Mouse (Mus musculus): ENCODE data around the gene Llph.
"Not testable (repeated sequence)": the region's sequence is repeated elsewhere in the genome, so short reads cannot be mapped to it uniquely, and the experiment has no call there.

Llph gene

GRCm38 (mm10) chr10:120226871-120227661 lies at the start of gene Llph:
Gene Llph, plus strand, starts transcription at chr10:120227070.
- DNase-seq, result peak; percentile 80

GRCm38 (mm10) chr10:120182887-120183286 lies 44.0 kb upstream of the Llph start:
- no peak for DNase-seq

- no peak for DNase-seq
Observed at GRCm38 (mm10) chr10:120183342-120183741, 43.5 kb upstream of the Llph start.

- no peak for DNase-seq
Observed at GRCm38 (mm10) chr10:120188513-120188912, 38.4 kb upstream of the Llph start.

GRCm38 (mm10) chr10:120189276-120189675 lies 37.6 kb upstream of the Llph start:
- no peak for DNase-seq

- no peak for DNase-seq
Observed at GRCm38 (mm10) chr10:120189782-120190181, 37.1 kb upstream of the Llph start.

- no peak for DNase-seq
Observed at GRCm38 (mm10) chr10:120191165-120191564, 35.7 kb upstream of the Llph start.

GRCm38 (mm10) chr10:120192278-120192677 lies 34.6 kb upstream of the Llph start:
- no peak for DNase-seq

- no peak for DNase-seq
Observed at GRCm38 (mm10) chr10:120193255-120193654, 33.6 kb upstream of the Llph start.

- no peak for DNase-seq
Observed at GRCm38 (mm10) chr10:120197061-120197835, 29.6 kb upstream of the Llph start.

- DNase-seq, result no peak
Observed at GRCm38 (mm10) chr10:120201131-120201921, 25.5 kb upstream of the Llph start, which contains the start of gene Tmbim4. Gene Tmbim4, plus strand, starts transcription at chr10:120201590.

GRCm38 (mm10) chr10:120201961-120202402 lies 24.9 kb upstream of the Llph start, which contains the start of gene Irak3:
Gene Irak3, minus strand, starts transcription at chr10:120202130.
- peak; percentile 45 for DNase-seq

- no peak for DNase-seq
Observed at GRCm38 (mm10) chr10:120202467-120203250, 24.2 kb upstream of the Llph start.

- no peak for DNase-seq
Observed at GRCm38 (mm10) chr10:120204591-120205210, 22.2 kb upstream of the Llph start.

- DNase-seq, result no peak
Observed at GRCm38 (mm10) chr10:120208015-120208414, 18.9 kb upstream of the Llph start.

GRCm38 (mm10) chr10:120208575-120209538 lies 18.0 kb upstream of the Llph start:
- DNase-seq, result peak; percentile 84

GRCm38 (mm10) chr10:120209539-120209925 lies 17.3 kb upstream of the Llph start:
- no peak for DNase-seq

- DNase-seq, result no peak
Observed at GRCm38 (mm10) chr10:120210096-120210495, 16.8 kb upstream of the Llph start.

- not testable (repeated sequence) for DNase-seq
Observed at GRCm38 (mm10) chr10:120217099-120217498, 9.8 kb upstream of the Llph start.

GRCm38 (mm10) chr10:120218996-120219395 lies 7.9 kb upstream of the Llph start:
- DNase-seq, result no peak

Data from cerebellum, adult 9-10 months (tissue).